Mouse (Mus musculus) 416B (cell line): ENCODE results near the gene Klhl35.

Experiments
- DNase-seq: peaks from one replicate; pipeline ENCODE4 v3.0.0; 2011; ENCODE audit warnings: low read depth

Klhl35 gene

DNA sequence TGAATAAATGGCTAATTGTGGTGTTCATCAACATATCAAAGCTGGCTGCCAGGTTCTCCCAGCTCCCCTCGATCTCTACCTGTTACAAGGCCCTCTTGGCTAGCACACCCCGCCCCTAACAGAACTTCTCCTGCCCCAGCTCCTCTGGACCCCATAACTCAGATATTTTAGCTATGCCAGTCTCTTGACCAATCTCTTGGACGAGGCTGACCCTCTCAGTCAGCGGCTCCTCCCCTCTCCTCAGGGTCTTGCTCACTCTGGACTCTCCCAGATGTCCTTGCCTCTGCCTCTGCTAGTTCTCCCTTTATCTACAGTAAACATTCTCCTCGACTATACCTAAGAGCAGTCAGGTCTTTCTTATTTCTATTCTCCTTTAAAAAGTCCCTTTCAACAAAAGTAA, 34.9 kb downstream of the Klhl35 start:
- no peak for DNase-seq

DNA sequence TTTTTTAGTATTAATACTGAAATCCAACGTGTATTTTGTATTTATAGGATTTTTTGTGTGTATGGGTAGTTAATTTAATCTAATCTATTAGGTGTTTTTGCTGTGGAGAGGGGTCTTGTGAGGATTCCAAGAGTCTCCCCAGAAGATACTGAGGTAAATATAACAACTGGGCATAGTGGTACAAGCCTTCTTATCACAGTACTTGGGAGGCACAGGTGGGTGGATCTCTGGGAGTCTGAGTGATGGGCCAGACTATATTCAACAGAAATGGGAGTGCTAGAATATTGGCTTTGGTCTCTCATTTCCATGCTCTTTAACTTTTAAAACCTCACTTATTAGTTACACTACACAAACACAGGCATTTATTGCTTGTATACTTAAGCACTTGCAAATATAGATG, 35.3 kb downstream of the Klhl35 start:
- DNase-seq, result no peak

DNA sequence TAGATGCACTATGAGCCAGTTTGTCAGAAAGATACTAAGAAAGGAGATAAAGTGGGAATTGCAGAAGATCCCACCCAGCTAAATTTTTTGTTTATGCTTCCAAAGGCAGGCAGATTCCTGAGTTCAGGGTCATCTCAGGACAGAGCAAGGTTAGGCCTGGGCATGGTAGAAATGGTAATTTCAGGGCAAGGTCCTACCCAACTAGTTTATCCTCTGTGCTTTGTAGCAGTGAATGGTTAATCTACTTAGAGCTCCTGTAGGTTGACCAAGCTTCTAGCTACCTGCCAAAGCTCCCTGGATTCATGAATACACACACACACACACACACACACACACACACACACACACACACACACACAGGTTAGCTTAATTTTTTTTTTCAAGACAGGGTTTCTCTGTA, 38.8 kb downstream of the Klhl35 start:
- DNase-seq, result no peak

DNA sequence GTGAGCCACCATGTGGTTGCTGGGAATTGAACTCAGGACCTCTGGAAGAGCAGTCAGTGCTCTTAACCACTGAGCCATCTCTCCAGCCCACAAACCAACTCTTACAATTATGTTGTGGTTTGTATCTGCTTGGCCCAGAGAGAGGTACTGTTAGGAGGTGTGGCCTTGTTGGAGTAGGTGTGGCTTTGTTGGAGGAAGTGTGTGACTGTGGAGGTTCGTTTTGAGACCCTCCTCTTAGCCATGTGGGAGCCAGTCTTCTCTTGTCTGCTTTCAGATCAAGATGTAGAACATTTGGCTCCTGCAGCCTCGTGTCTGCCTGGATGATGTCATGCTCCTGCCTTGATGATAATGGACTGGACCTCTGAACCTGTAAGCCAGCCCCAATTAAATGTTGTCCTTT, 42.4 kb downstream of the Klhl35 start:
- DNase-seq, result peak; percentile 71

DNA sequence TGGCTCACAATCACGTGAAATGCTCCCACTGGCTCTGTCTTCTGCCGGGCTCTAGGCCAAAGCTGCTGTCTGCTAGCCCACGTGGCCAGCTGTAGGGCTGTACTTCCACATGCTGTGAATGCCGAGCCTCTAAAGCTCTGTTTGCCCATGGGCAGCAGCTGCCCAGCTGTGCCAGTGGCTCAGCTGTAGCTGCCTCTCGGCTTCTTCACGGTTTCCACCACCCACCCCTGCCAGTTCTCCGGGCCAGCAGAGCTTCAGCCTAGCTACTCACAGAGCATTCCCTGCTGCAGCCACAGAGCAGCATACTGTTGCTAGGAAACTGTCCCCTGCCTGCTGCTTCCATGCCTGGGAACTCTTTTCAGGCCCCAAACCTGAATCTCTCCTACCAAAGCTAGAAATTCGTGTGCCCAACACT, 44.3 kb downstream of the Klhl35 start:
- DNase-seq, result no peak

DNA sequence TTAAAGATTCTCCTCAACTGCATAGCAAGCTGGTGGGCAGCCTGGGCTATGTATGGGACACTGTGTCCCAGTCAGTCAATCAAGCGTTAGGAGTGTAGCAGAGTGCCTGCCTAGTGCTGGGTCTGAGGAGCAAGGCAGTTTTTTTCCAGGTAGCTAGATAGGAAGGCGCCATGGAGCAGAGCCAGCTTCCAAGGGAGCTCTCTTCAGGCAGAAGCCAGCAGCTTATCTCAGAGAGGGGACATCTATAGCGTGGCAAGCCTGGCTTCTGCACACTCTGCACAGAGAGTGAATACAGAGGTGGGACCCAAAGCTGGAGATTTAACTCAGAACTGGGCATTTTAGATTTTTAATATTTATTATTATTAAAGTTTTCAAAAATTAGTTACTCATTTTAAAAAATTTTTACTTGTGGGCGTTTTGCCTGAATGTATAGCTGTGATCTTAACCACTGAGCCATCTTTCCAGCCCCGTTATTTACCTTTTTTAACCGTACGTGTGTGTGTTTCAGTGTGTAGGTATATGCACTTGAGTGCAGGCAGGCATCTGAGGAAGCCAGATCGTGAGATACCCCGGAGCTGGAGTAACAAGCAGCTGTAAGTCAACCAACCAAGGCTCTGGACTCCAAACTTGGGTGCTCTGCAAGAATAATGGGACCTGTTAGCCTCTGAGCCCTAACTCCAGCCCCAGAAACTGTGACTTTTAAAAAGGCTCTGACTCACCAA, 50.4 kb downstream of the Klhl35 start:
- DNase-seq, result no peak

DNA sequence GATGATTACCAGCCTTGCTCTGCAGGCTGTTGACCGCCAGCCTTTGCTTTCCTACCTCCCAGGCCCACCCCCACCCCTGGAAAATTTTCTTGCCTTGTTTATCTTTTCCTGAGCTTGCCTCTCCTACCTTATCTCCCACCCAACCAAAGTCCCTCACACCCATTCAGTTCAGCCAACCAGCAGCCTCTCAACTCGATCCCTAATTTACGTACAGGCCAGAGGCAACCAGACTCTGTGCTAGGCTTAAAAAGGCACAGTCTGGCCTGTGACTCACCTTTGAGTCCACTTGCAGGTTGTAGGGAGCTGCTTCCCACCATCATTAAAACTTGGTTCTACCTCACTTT, 51.0 kb downstream of the Klhl35 start:
- DNase-seq, result no peak

DNA sequence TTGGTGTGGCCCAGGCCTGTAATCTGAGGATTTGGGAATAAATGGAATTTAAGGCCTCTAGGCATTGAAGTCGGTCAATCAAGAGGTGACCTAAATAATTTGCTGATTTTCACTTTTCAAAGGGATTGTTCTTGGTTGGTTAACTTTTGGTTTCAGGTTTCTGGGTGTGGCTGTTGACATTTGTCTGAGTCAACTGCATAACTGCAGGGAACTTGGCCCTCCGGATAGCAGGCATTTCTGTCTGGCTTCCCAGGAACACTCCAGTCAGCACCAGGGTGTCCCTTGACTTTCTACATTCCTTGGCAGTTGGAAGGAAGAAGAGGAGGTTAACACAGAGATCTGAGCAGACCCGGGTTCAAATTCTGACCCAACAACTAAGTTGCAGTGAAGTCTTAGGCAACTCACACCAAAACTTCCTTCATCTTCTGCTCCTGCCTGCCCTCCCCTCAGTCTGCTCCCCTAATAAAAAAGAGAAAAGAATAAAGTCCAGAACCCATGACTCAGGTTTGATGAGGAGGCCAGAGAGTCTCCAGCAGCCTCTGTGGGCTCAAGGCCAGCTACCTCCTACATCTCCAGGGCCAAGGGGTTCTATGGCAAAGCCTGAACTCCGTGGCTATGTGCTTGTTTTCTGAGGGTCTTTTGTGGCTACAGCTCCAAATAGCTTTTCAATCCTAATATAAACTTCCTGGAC, 53.3 kb downstream of the Klhl35 start:
- DNase-seq, result peak; percentile 57

DNA sequence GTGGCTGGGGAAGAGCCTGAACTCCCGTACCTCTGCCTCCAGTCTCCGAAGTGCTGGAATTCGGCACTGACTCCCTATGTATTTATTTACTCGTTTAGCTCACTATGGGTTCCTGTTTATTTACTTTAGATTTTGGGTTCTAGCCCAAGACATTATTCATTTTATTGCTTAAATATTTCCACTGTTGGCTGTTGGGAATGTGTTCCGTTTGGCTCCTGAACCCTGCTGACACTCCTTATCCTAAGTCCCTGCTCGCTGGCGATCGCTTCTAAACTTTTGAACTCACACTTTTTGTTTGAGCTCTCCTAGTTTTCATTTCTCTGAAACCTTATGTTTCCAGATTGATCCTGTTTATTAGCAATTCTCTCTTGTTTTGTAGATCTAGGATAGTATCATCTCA, 57.3 kb downstream of the Klhl35 start:
- no peak for DNase-seq
